Mouse (Mus musculus) CH12.LX (cell line): ENCODE measurements at regions not wholly inside any gene's neighbourhood (a gene's known extent, or its start where the extent isn't known, plus 50 kb on each side); places are given as distances from the start of the nearest gene placed in this dataset.

ENCODE experiments used
- KAT2A ChIP-seq: IDR thresholded peaks from 2 replicates; pipeline ENCODE4 v1.6.1; 2012; ENCODE audit warnings: low read length, improper control_type of control experiment, inconsistent platforms; ENCODE audit not compliant: insufficient replicate concordance
- POLR2A ChIP-seq: IDR thresholded peaks from 2 replicates; pipeline ENCODE4 v1.6.1; 2011; ENCODE audit warnings: low read depth, mild to moderate bottlenecking, improper control_type of control experiment, low read length
- RCOR1 ChIP-seq: conservative IDR thresholded peaks from 2 replicates; pipeline ENCODE4 v1.6.1; 2012; ENCODE audit warnings: low read depth, mild to moderate bottlenecking, inconsistent platforms, low read length, improper control_type of control experiment
- SMC3 ChIP-seq: IDR thresholded peaks from 2 replicates; pipeline ENCODE4 v1.6.1; 2011; ENCODE audit warnings: low read depth, low read length, improper control_type of control experiment
- UBTF ChIP-seq: IDR thresholded peaks from 2 replicates; pipeline ENCODE4 v1.6.1; 2012; ENCODE audit warnings: low read depth, mild to moderate bottlenecking, inconsistent platforms, low read length, improper control_type of control experiment, moderate library complexity
- ZMIZ1 ChIP-seq: IDR thresholded peaks from 2 replicates; pipeline ENCODE4 v1.6.1; 2012; ENCODE audit warnings: low read depth, mild to moderate bottlenecking, inconsistent platforms, low read length, improper control_type of control experiment

DNA sequence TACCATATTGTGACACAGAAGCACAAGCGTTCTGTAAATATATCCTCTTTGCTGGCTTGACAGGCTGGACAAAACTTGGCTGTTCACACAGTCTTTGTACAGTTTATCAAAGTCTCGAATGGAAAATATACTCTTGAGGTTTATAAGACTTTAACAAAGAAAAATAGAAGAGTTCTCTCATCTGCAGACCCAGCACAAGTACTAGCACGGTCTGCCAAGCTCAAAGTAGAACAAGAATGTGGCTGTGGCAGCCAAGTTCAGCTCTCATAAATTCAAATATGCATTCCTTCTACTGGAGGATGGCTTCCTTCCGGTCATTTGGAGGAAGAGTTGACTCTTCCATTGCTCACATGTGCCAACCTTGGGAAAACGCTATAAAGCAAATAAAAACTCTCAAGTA, 151.2 kb upstream of the Pik3r1 start:
- TF ChIP-seq UBTF (no peak), KAT2A (no peak), RCOR1 (no peak), POLR2A (no peak), ZMIZ1 (no peak), SMC3 (no peak)
